Mouse (Mus musculus) midbrain, embryonic 10.5 days (tissue): ENCODE data around the gene Etv4. TPM values are rescaled to one million over a fixed set of nuclear protein-coding genes. Genes with fewer than 3 reads are reported as not detected.

Experiments
- DNase-seq: peaks from one replicate; pipeline ENCODE4 v3.0.0-alpha.2; 2017; ENCODE audit warnings: low spot score
- H3K27ac ChIP-seq: fragments of 300-500 bp; sonication (generic); replicated peaks from 2 replicates; pipeline ENCODE4 v1.5.1; 2016; ENCODE audit warnings: mild to moderate bottlenecking
- H3K27me3 ChIP-seq: fragments of 300-500 bp; sonication (generic); 2 replicates; pipeline ENCODE4 v1.6.1; 2016; ENCODE audit warnings: low read depth, mild to moderate bottlenecking; ENCODE audit not compliant: poor library complexity, severe bottlenecking
- H3K36me3 ChIP-seq: fragments of 300-500 bp; sonication (generic); 2 replicates; pipeline ENCODE4 v1.6.1; 2016; ENCODE audit warnings: mild to moderate bottlenecking, moderate library complexity
- H3K4me1 ChIP-seq: fragments of 300-500 bp; sonication (generic); 2 replicates; pipeline ENCODE4 v1.6.1; 2016
- H3K4me3 ChIP-seq: fragments of 300-500 bp; sonication (generic); 2 replicates; pipeline ENCODE4 v1.5.1; 2016; ENCODE audit warnings: mild to moderate bottlenecking, moderate library complexity
- H3K9me3 ChIP-seq: fragments of 300-500 bp; sonication (generic); replicated peaks from 2 replicates; pipeline ENCODE4 v1.6.1; 2016; ENCODE audit warnings: mild to moderate bottlenecking
- WGBS: fragments of 180-500 bp; shearing (Covaris S2); methylation state at CpG from one replicate; pipeline ENCODE4 v1.1.7; 2016; 5-methylcytosine and 5-hydroxymethylcytosine counted together
- polyA plus RNA-seq: library from polyadenylated mRNA; unstranded; fragments of >200 nt; fragmentation: Nextera tagmentation; extraction: Ambion mirVana; gene quantifications from 2 replicates; pipeline ENCODE4 v1.2.1, GENCODE M21; 2016

Etv4 gene
- 9.4 and 10.5 TPM in 2 replicates for polyA plus RNA-seq

- peak; percentile 96 for DNase-seq
- Histone ChIP-seq H3K9me3 (no peaks in the 10 kb centered on the region), H3K4me1 (peaks cover 36% of the 10 kb centered on the region), H3K27me3 (peaks cover 93% of the 10 kb centered on the region), H3K4me3 (peak within 1 kb of the TSS; percentile 68), H3K36me3 (no peaks in the 10 kb centered on the region), H3K27ac (peak within 1 kb of the TSS; percentile 88)
- WGBS = under 1% methylated on average over 35 of the region's 35 CpGs
Observed at GRCm38 (mm10) chr11:101785143-101785851, at the start of gene Etv4. Etv4 (minus strand) TSS chr11:101785371.

GRCm38 (mm10) chr11:101832001-101832400 is 46.8 kb upstream of the Etv4 start:
- H3K4me3 ChIP-seq = no peak overlapping the region
- no peaks in the 10 kb centered on the region for H3K36me3 ChIP-seq
- no peaks in the 10 kb centered on the region for H3K27me3 ChIP-seq
- WGBS = 74% methylated on average over 7 of the region's 7 CpGs
- no peak for DNase-seq
- H3K9me3 ChIP-seq = no peaks in the 10 kb centered on the region
- H3K4me1 ChIP-seq = peaks cover 40% of the 10 kb centered on the region
- peak overlapping the region; percentile 58 for H3K27ac ChIP-seq

- peaks cover 40% of the 10 kb centered on the region for H3K4me1 ChIP-seq
- no peaks in the 10 kb centered on the region for H3K9me3 ChIP-seq
- no peak for DNase-seq
- 69% methylated on average over 8 of the region's 8 CpGs for WGBS
- H3K4me3 ChIP-seq = no peak overlapping the region
- H3K27ac ChIP-seq = peak overlapping the region; percentile 73
- no peaks in the 10 kb centered on the region for H3K27me3 ChIP-seq
- no peaks in the 10 kb centered on the region for H3K36me3 ChIP-seq
Observed at GRCm38 (mm10) chr11:101830616-101831015, 45.4 kb upstream of the Etv4 start.

- Histone ChIP-seq H3K27me3 (no peaks in the 10 kb centered on the region), H3K36me3 (no peaks in the 10 kb centered on the region), H3K9me3 (no peaks in the 10 kb centered on the region), H3K4me3 (no peak overlapping the region), H3K4me1 (peaks cover 40% of the 10 kb centered on the region), H3K27ac (peak overlapping the region; percentile 73)
- DNase-seq = peak; percentile 58
- WGBS = 23% methylated on average over 10 of the region's 10 CpGs
Observed at GRCm38 (mm10) chr11:101830112-101830511, 44.9 kb upstream of the Etv4 start.

- H3K27ac ChIP-seq = no peak overlapping the region
- peaks cover 29% of the 10 kb centered on the region for H3K4me1 ChIP-seq
- H3K4me3 ChIP-seq = no peak overlapping the region
- no peaks in the 10 kb centered on the region for H3K9me3 ChIP-seq
- H3K27me3 ChIP-seq = no peaks in the 10 kb centered on the region
- no peak for DNase-seq
- no peaks in the 10 kb centered on the region for H3K36me3 ChIP-seq
- 88% methylated on average over 4 of the region's 4 CpGs for WGBS
Observed at GRCm38 (mm10) chr11:101828718-101829117, 43.5 kb upstream of the Etv4 start.

- Histone ChIP-seq H3K27ac (no peak overlapping the region), H3K4me1 (peaks cover 7% of the 10 kb centered on the region; the same call in 1 of the 2 replicates), H3K9me3 (no peaks in the 10 kb centered on the region; the same call in 1 of the 2 replicates), H3K4me3 (no peak overlapping the region), H3K36me3 (no peaks in the 10 kb centered on the region), H3K27me3 (no peaks in the 10 kb centered on the region)
- WGBS = 83% methylated on average over 3 of the region's 3 CpGs
- no peak for DNase-seq
Observed at GRCm38 (mm10) chr11:101823210-101823609, 38.0 kb upstream of the Etv4 start.

GRCm38 (mm10) chr11:101820899-101821298 is 35.7 kb upstream of the Etv4 start:
- Histone ChIP-seq H3K27ac (no peak overlapping the region), H3K4me1 (peaks cover 12% of the 10 kb centered on the region), H3K9me3 (no peaks in the 10 kb centered on the region; the same call in 1 of the 2 replicates), H3K36me3 (no peaks in the 10 kb centered on the region), H3K27me3 (peaks cover 8% of the 10 kb centered on the region; the same call in 1 of the 2 replicates), H3K4me3 (no peak overlapping the region)
- 49% methylated on average over 11 of the region's 11 CpGs for WGBS
- DNase-seq = no peak

GRCm38 (mm10) chr11:101819853-101820252 is 34.7 kb upstream of the Etv4 start:
- Histone ChIP-seq H3K4me1 (peaks cover 22% of the 10 kb centered on the region), H3K27me3 (peaks cover 18% of the 10 kb centered on the region), H3K27ac (no peak overlapping the region), H3K36me3 (no peaks in the 10 kb centered on the region), H3K4me3 (no peak overlapping the region), H3K9me3 (no peaks in the 10 kb centered on the region; the same call in 1 of the 2 replicates)
- no peak for DNase-seq

GRCm38 (mm10) chr11:101815103-101816085 is 30.2 kb upstream of the Etv4 start:
- peak; percentile 32 for DNase-seq
- Histone ChIP-seq H3K27ac (peak overlapping the region; percentile 76), H3K27me3 (peaks cover 38% of the 10 kb centered on the region), H3K9me3 (no peaks in the 10 kb centered on the region; the same call in 1 of the 2 replicates), H3K4me3 (peak overlapping the region; percentile 51), H3K4me1 (peaks cover 29% of the 10 kb centered on the region), H3K36me3 (no peaks in the 10 kb centered on the region)
- WGBS = 19% methylated on average over 22 of the region's 22 CpGs

GRCm38 (mm10) chr11:101814375-101815102 is 29.4 kb upstream of the Etv4 start:
- H3K36me3 ChIP-seq = no peaks in the 10 kb centered on the region
- no peaks in the 10 kb centered on the region for H3K9me3 ChIP-seq
- peaks cover 40% of the 10 kb centered on the region for H3K27me3 ChIP-seq
- H3K4me1 ChIP-seq = peaks cover 31% of the 10 kb centered on the region
- 10% methylated on average over 23 of the region's 23 CpGs for WGBS
- peak overlapping the region; percentile 76 for H3K27ac ChIP-seq
- DNase-seq = peak; percentile 91
- peak overlapping the region; percentile 51 for H3K4me3 ChIP-seq

- DNase-seq = peak; percentile 74
- Histone ChIP-seq H3K9me3 (no peaks in the 10 kb centered on the region), H3K36me3 (no peaks in the 10 kb centered on the region), H3K27ac (no peak overlapping the region), H3K4me1 (peaks cover 36% of the 10 kb centered on the region), H3K4me3 (no peak overlapping the region), H3K27me3 (peaks cover 50% of the 10 kb centered on the region)
- 2% methylated on average over 7 of the region's 7 CpGs for WGBS
Observed at GRCm38 (mm10) chr11:101813259-101813658, 28.1 kb upstream of the Etv4 start.
